Mouse (Mus musculus): ENCODE data around the gene 9930021J03Rik.

Gene 9930021J03Rik

DNA sequence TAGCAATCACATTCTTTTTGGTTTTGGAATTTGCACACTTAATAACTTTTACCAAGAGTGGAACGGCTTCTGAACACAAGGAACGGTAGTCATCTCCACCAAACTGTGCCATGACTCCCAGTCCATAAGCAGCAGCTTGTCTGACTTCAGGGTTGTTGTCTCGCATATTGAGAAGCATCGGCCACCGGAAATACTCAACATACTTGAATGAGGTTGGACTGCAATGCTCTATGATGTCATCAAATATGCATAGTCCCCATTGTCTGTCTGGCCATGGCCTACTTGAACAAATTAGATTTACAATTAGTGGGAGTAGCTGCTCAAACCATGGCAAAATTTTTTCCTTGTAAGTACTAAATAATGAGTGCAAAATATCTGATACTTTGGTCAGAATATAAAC is 4.2 kb upstream of the 9930021J03Rik start:
- DNase-seq (ENCODE audit: extremely low spot score, low spot score) = no peak

DNA sequence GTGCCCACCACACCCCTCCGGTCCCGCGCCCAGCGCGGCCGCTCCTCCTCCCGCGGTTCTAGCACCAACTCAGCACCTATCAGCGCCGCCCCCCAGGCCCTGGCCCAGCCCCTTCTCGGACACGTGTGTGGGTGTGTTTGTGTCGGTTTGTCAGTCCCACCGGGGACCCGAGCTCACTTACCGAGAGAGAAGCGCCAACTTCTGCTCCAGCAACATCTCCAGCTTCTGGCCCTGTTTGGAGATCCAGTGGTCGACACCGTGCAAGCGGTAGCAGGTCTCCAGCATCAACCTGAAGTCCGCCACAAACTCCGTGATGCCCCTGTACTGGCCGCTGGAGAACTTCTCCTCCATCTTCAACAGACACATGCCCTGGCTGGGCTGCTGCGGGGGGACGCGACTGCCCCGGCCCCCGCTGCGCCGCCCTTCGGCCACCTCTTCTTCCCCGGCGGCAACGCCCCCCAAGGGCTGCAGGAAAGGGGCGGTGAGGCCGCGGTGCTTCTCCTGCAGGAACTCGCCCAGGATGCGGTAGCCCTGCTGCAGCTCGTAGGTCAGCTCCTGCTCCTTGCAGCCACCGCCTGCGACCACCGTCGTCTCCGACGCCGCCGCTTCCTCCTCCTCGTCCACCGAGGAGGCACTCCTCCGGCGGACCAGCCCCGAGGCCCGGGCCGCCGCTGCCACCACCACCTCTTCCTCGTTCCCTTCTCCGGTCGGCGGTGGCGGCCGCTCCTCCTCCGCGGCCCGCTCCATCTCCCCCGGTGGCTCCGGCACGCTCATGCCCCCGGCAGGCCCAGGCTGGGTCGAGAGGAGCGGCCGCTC is 480 bp downstream of the 9930021J03Rik start:
- peak; percentile 69 for DNase-seq (ENCODE audit: extremely low spot score, low spot score)

GRCm38 (mm10) chr19:29803946-29804345 is 1.8 kb downstream of the 9930021J03Rik start:
- DNase-seq (ENCODE audit: extremely low spot score, low spot score) = no peak

GRCm38 (mm10) chr19:29797371-29797770 is 8.4 kb downstream of the 9930021J03Rik start:
- no peak for DNase-seq (ENCODE audit: extremely low spot score, low spot score)

DNA sequence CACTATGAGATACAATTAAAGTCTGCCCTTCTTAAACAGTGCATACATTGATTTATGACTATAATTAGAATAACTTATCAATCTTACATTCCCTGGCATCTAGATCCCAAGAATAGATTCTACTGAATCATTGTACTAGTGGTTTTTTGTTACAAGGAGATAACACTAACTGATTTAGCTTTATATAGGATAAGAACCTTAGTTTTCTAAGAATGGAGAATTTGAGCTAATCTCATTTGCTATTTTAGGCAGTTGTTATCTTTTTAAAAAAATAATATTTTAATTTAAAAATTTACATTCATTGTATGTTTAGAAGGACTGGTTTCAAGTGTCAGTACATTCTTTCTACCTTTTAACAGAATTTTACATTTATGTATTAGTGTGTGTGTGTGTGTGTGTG is 17.8 kb downstream of the 9930021J03Rik start:
- no peak for DNase-seq (ENCODE audit: extremely low spot score, low spot score)

DNA sequence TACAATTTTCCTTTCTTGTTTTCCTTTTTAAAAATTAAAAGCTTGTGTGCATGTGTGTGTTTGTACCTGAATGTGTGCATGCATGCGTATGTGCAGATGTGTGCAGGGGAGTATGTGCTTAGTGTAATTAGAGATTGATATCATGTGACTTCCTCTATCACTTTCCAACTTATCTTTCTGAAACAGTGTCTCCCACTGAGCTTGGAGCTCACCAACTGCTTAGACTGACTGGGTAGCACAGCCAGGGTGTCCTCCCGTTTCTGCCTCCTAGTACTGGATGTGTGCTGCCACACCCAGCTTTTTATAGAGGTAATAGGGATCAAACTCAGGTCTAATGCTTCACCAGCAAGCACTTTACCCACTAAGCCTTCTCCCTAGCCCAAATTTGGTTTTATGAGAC is 22.9 kb downstream of the 9930021J03Rik start:
- no peak for DNase-seq (ENCODE audit: extremely low spot score, low spot score)

- no peak for DNase-seq (ENCODE audit: extremely low spot score, low spot score)
Observed at GRCm38 (mm10) chr19:29753939-29754338, 51.9 kb downstream of the 9930021J03Rik start.

DNA sequence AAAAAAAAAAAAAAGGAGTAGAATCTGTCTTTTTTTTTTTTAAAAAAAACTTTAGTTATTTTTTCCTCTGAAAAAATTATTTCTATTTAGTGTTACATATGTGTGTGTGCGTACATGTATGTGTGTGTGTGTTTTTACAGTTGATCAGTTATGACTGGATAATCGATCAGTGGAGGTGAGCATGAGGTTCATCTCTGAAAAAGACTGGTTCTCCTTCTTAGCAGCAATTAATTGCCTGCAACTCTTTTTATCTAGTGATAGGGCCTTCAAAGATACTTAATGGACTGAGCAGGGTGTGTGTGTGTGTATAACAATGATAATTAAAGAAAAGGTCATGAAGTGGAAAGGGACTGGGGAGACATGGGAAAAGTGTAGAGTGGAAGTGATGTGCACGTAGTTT is 54.8 kb downstream of the 9930021J03Rik start:
- no peak for DNase-seq (ENCODE audit: extremely low spot score, low spot score)

DNA sequence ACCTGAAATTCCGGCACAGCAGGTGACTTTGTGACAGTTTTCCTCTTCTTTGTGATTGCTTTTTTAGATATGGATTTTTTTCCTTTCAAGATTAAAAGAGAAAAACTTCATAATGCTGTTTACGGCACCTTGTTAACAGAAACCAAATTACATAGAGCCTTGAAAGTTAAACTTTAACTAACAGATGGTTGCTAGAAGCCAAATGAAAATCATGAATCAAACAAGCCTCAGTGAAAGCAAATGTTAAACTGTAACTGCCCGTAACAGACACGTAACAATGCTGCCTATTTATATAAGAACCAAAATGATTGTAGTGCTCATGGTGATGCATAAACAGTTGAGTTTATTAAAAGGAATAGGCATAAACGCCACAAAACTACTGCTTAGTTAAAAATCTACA is 62.3 kb downstream of the 9930021J03Rik start:
- no peak for DNase-seq (ENCODE audit: extremely low spot score, low spot score)

DNA sequence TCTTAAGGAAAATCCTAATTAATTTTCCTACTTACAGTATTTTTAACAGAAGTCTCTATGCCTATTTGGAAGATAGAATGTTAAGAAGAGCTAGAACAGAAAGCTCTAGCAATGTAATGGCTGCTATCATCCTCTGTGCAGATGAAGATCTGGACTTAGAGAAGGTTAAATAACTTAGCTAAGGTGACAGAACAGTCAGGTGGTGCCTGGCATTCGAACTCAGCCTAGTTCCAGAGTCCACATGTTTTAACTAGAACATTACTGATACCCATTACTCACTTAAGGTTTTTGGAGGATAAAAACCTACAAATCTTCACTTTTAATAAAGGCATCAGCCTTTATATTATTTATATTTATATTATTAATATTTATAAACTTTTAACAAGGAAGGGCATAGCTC is 65.1 kb downstream of the 9930021J03Rik start:
- no peak for DNase-seq (ENCODE audit: extremely low spot score, low spot score)

GRCm38 (mm10) chr19:29739608-29740007 is 66.2 kb downstream of the 9930021J03Rik start:
- no peak for DNase-seq (ENCODE audit: extremely low spot score, low spot score)

GRCm38 (mm10) chr19:29735421-29735820 is 70.4 kb downstream of the 9930021J03Rik start:
- no peak for DNase-seq (ENCODE audit: extremely low spot score, low spot score)

GRCm38 (mm10) chr19:29718476-29718875 is 87.3 kb downstream of the 9930021J03Rik start:
- no peak for DNase-seq (ENCODE audit: extremely low spot score, low spot score)

DNA sequence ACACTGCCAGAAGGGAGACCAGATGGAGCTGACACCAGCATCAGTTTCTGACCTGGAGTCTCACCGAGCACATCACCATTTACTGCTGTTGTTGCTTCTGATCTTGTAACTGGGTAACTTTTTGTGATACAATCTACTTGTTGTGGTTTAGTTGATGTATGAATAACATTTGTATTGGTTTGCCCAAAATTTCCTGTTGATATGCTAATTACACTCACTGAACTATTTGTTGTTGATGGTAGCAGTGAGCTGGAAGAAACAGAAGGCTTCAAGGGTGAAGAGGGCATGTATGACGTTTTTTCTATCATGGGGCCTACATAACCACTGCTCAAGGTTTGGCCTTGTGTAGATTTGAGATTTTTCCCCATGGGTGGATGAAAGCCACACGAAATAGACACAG is 87.9 kb downstream of the 9930021J03Rik start:
- no peak for DNase-seq (ENCODE audit: extremely low spot score, low spot score)

- DNase-seq (ENCODE audit: extremely low spot score, low spot score) = no peak
Observed at GRCm38 (mm10) chr19:29713451-29713850, 92.3 kb downstream of the 9930021J03Rik start.

DNA sequence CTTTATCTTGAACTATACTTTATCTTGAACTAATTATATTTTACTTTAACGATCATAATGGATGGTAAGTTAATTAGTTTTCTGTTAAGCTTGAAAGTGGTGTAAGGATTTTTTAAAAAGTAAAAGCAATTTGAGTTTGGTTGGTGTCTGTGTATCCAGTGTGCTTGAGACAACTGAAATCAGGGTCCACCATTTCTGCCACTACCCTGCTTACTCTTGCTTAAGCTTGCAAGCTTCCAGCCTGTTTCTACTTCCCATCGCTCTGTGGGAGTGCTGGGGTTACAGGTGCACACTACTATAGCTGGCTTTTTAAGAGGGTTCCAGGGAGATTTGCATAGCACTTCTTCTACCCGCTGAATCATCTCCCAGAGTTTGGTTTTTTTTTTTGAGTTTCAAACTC is 96.3 kb downstream of the 9930021J03Rik start:
- DNase-seq (ENCODE audit: extremely low spot score, low spot score) = no peak

- no peak for DNase-seq (ENCODE audit: extremely low spot score, low spot score)
Observed at GRCm38 (mm10) chr19:29708461-29708860, 97.3 kb downstream of the 9930021J03Rik start.

DNA sequence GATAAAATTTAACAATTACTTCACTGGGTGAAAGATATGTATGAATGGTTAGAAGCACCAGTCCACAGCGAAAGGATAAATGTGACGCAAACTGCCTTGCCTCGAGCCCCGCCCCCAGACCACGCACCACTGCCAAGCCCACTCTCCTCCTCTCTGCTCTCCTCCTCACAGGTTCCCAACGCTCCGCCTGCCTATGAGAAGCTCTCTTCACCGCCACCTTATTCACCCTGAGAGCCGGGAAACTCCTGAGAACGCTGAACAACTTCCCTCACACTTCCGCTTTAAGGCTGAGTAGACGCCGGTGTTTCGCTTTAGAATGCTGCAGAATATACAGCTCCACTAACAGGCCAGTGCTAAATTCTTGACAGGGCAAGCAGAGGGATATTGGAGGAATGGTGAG is 97.8 kb downstream of the 9930021J03Rik start:
- no peak for DNase-seq (ENCODE audit: extremely low spot score, low spot score)

DNA sequence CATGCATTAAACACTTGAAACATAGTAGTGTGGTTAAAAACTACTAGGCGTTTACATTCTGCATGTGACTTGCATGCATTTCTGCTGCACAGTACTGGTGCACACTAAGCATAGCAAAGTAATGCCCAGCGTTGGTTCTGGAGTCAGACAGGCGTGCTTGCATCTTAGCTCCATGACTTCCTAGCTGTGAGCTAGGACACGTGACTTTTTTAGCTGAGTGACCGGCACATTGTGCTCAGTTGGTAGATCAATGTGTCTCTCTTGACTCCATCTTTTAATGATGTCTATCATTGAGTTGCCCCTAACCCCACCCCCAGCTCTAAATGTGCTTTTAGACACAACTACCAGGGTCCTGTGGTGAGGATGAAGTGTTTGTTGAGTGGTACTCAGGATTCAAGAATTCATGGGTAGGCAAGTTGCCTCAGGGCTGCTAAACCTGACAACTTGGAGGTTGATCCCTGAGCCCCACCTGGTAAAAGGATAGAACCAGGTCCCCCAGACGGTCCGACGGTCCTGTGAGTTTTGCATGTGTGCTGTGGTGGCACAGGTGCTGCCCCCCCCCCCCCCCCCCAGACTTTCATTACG is 98.4 kb downstream of the 9930021J03Rik start:
- DNase-seq (ENCODE audit: extremely low spot score, low spot score) = no peak

GRCm38 (mm10) chr19:29704436-29704835 is 101.4 kb downstream of the 9930021J03Rik start:
- DNase-seq (ENCODE audit: extremely low spot score, low spot score) = no peak

GRCm38 (mm10) chr19:29701707-29702106 is 104.1 kb downstream of the 9930021J03Rik start:
- DNase-seq (ENCODE audit: extremely low spot score, low spot score) = no peak

DNA sequence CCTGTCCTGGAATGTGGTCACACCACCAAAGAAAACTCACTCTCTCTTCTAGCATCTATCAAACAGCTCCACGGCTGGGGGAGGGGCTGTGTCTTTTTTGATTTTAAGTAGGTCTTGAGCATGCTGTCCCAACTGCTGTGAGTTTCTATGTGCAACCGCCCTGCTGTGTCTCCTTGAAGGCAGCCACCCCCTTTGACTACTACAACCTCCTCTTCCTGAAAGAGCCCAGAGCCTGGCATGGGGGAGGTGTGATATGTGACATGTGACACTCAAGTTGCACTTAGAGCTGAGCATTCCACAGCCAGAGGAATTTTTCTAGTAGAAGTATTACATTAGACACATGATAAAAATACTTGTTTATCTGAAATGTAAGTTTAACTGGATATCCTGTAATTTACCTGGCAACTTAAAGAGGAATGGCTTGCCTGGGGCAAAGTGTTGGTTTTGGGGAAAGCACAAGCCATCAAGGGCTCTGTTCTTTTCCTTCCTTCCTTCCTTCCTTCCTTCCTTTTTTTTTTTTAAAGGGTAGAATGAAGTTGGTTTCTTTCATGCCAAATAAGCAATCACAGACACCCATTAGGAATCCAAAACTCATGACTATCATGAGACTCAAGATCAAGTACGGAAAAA is 108.4 kb downstream of the 9930021J03Rik start, which contains the start of gene Mlana:
Gene Mlana, plus strand, starts transcription at position 580 of the 630 bp plus-strand sequence.
- no peak for DNase-seq (ENCODE audit: extremely low spot score, low spot score)

All from neural tube, embryonic 10.5 days (tissue).